24 mouse cellular contexts compared by ENCODE assay signal in genomic region chr5:46232780-46233179, GRCm38 (mm10).
DNase-seq lines count a peak whose midpoint lies in the region; ATAC-seq lines count a peak whose summit lies in the region.
"Had no signal": no experiment of that assay in that cellular context is flagged by ENCODE, and none has a peak within 500 bp of the region (broad histone marks: within the 10 kb centered on the region; RNA-seq: fewer than 3 reads in every experiment).

No protein-coding gene starts in this region.

- H3K4me3 ChIP-seq in forebrain, embryonic 11.5 days (ENCODE audit: low read depth, low read length), result no peak overlapping the region
- H3K4me3 ChIP-seq in forebrain, embryonic 10.5 days, result no peak overlapping the region
- H3K4me3 ChIP-seq in midbrain, embryonic 14.5 days (replicated peaks; ENCODE audit: low read depth, low read length), result no peak overlapping the region
- no peak overlapping the region for H3K4me3 ChIP-seq in midbrain, embryonic 16.5 days (ENCODE audit: low read depth, low read length)
- no peak overlapping the region for H3K4me3 ChIP-seq in forebrain, embryonic 15.5 days
- no peak overlapping the region for H3K4me3 ChIP-seq in heart, embryonic 12.5 days
- H3K4me3 ChIP-seq: embryonic facial prominence, embryonic 15.5 days; erythroblast, embryonic 14.5 days; gastrocnemius, adult 2 months; heart, embryonic 13.5 days; hindbrain, embryonic 15.5 days had no signal

- H3K27me3 ChIP-seq in forebrain, embryonic 11.5 days (ENCODE audit: control insufficient read depth, insufficient read depth, low read length), result no peaks in the 10 kb centered on the region
- H3K27me3 ChIP-seq in forebrain, embryonic 10.5 days (ENCODE audit: poor library complexity, severe bottlenecking), result no peaks in the 10 kb centered on the region
- H3K27me3 ChIP-seq in midbrain, embryonic 14.5 days (ENCODE audit: control insufficient read depth, insufficient read depth, low read length), result no peaks in the 10 kb centered on the region
- H3K27me3 ChIP-seq in midbrain, embryonic 16.5 days (ENCODE audit: control insufficient read depth, insufficient read depth, low read depth, low read length), result no peaks in the 10 kb centered on the region
- no peaks in the 10 kb centered on the region for H3K27me3 ChIP-seq in forebrain, embryonic 15.5 days
- no peaks in the 10 kb centered on the region for H3K27me3 ChIP-seq in heart, embryonic 12.5 days (replicated peaks)
- H3K27me3 ChIP-seq: embryonic facial prominence, embryonic 15.5 days; heart, embryonic 13.5 days; hindbrain, embryonic 15.5 days; Patski had no signal

- no peak for DNase-seq in forebrain, embryonic 11.5 days (ENCODE audit: low spot score)
- no peak for DNase-seq in forebrain, embryonic 10.5 days (ENCODE audit: extremely low spot score, low spot score)
- peak; percentile 4 for DNase-seq in midbrain, embryonic 14.5 days
- DNase-seq in urinary bladder, postnatal 10 days (ENCODE audit: low spot score), result no peak
- DNase-seq: adrenal gland, postnatal 14 days; B cell, adult 2 months; cerebellum, adult 18-20 months; cerebellum, adult 9-11 months; embryo, embryonic 11 days; gastrocnemius, adult 2 months; gastrocnemius, postnatal 25 days; heart, postnatal 36 days had no signal

- peak; percentile 70 for ATAC-seq in forebrain, embryonic 11.5 days (replicated peaks; ENCODE audit: low FRiP score)
- no peak for ATAC-seq in midbrain, embryonic 14.5 days (ENCODE audit: low FRiP score, low TSS enrichment)
- no peak for ATAC-seq in midbrain, embryonic 16.5 days
- ATAC-seq in forebrain, embryonic 15.5 days (replicated peaks), result peak; percentile 71
- ATAC-seq in heart, embryonic 12.5 days (ENCODE audit: insufficient number of reproducible peaks, low FRiP score), result no peak
- ATAC-seq: activated CD4-positive, CD25-positive, alpha-beta regulatory T cell, adult 4 months; CD4-positive, CD25-positive, alpha-beta regulatory T cell, adult 4 months; intestine, embryonic 16.5 days; Patski had no signal

- no peaks in the 10 kb centered on the region for H3K9me3 ChIP-seq in forebrain, embryonic 11.5 days (ENCODE audit: control insufficient read depth, low read length)
- H3K9me3 ChIP-seq in forebrain, embryonic 10.5 days, result no peaks in the 10 kb centered on the region
- H3K9me3 ChIP-seq in midbrain, embryonic 14.5 days (ENCODE audit: control insufficient read depth, low read length), result no peaks in the 10 kb centered on the region
- H3K9me3 ChIP-seq in midbrain, embryonic 16.5 days (replicated peaks; ENCODE audit: control insufficient read depth, low read length, poor library complexity, severe bottlenecking), result no peaks in the 10 kb centered on the region
- H3K9me3 ChIP-seq in forebrain, embryonic 15.5 days, result no peaks in the 10 kb centered on the region
- H3K9me3 ChIP-seq in heart, embryonic 12.5 days (replicated peaks), result no peaks in the 10 kb centered on the region
- H3K9me3 ChIP-seq: embryonic facial prominence, embryonic 15.5 days; G1E; heart, embryonic 13.5 days; hindbrain, embryonic 15.5 days had no signal

- no peak overlapping the region for H3K27ac ChIP-seq in forebrain, embryonic 11.5 days (ENCODE audit: low read depth, low read length)
- H3K27ac ChIP-seq in forebrain, embryonic 10.5 days, result no peak overlapping the region
- H3K27ac ChIP-seq in midbrain, embryonic 14.5 days (replicated peaks; ENCODE audit: low read depth, low read length), result no peak overlapping the region
- no peak overlapping the region for H3K27ac ChIP-seq in midbrain, embryonic 16.5 days (ENCODE audit: low read length)
- H3K27ac ChIP-seq in forebrain, embryonic 15.5 days (replicated peaks), result no peak overlapping the region
- no peak overlapping the region for H3K27ac ChIP-seq in heart, embryonic 12.5 days (ENCODE audit: poor library complexity, severe bottlenecking)
- H3K27ac ChIP-seq: embryonic facial prominence, embryonic 15.5 days; gastrocnemius, adult 2 months; heart, embryonic 13.5 days; hindbrain, embryonic 15.5 days had no signal

- no peaks in the 10 kb centered on the region for H3K36me3 ChIP-seq in forebrain, embryonic 11.5 days (ENCODE audit: control insufficient read depth, insufficient read depth, low read length)
- H3K36me3 ChIP-seq in forebrain, embryonic 10.5 days (replicated peaks), result no peaks in the 10 kb centered on the region
- H3K36me3 ChIP-seq in midbrain, embryonic 14.5 days (ENCODE audit: control insufficient read depth, insufficient read depth, low read length), result no peaks in the 10 kb centered on the region
- no peaks in the 10 kb centered on the region for H3K36me3 ChIP-seq in midbrain, embryonic 16.5 days (ENCODE audit: control insufficient read depth, insufficient read depth, low read length)
- H3K36me3 ChIP-seq in forebrain, embryonic 15.5 days, result no peaks in the 10 kb centered on the region
- no peaks in the 10 kb centered on the region for H3K36me3 ChIP-seq in heart, embryonic 12.5 days
- H3K36me3 ChIP-seq: embryonic facial prominence, embryonic 15.5 days; G1E; heart, embryonic 13.5 days; hindbrain, embryonic 15.5 days had no signal

- H3K4me1 ChIP-seq in forebrain, embryonic 11.5 days (replicated peaks; ENCODE audit: control insufficient read depth, insufficient read depth, low read length), result no peaks in the 10 kb centered on the region
- peaks cover 6% of the 10 kb centered on the region; the same call in 1 of the 2 replicates for H3K4me1 ChIP-seq in forebrain, embryonic 10.5 days
- H3K4me1 ChIP-seq in midbrain, embryonic 14.5 days (ENCODE audit: control insufficient read depth, insufficient read depth, low read length), result peaks cover 6% of the 10 kb centered on the region; the same call in 1 of the 2 replicates
- H3K4me1 ChIP-seq in midbrain, embryonic 16.5 days (ENCODE audit: control insufficient read depth, insufficient read depth, low read length), result peaks cover 7% of the 10 kb centered on the region; the same call in 1 of the 2 replicates
- H3K4me1 ChIP-seq in forebrain, embryonic 15.5 days, result no peaks in the 10 kb centered on the region
- no peaks in the 10 kb centered on the region for H3K4me1 ChIP-seq in heart, embryonic 12.5 days (replicated peaks)
- H3K4me1 ChIP-seq: embryonic facial prominence, embryonic 15.5 days had no signal

- H3K4me2 ChIP-seq in forebrain, embryonic 11.5 days (ENCODE audit: low read depth, low read length, severe bottlenecking), result no peak overlapping the region
- H3K4me2 ChIP-seq in midbrain, embryonic 14.5 days (ENCODE audit: low read length), result no peak overlapping the region
- H3K4me2 ChIP-seq in midbrain, embryonic 16.5 days (ENCODE audit: low read length), result no peak overlapping the region
- no peak overlapping the region for H3K4me2 ChIP-seq in forebrain, embryonic 15.5 days (replicated peaks)
- no peak overlapping the region for H3K4me2 ChIP-seq in heart, embryonic 12.5 days
- H3K4me2 ChIP-seq: embryonic facial prominence, embryonic 15.5 days; heart, embryonic 13.5 days; hindbrain, embryonic 15.5 days had no signal

- H3K9ac ChIP-seq in forebrain, embryonic 11.5 days (ENCODE audit: low read length), result no peak overlapping the region
- H3K9ac ChIP-seq in midbrain, embryonic 14.5 days (replicated peaks; ENCODE audit: low read length), result no peak overlapping the region
- no peak overlapping the region for H3K9ac ChIP-seq in midbrain, embryonic 16.5 days (ENCODE audit: low read depth, low read length)
- H3K9ac ChIP-seq in forebrain, embryonic 15.5 days (replicated peaks), result no peak overlapping the region
- no peak overlapping the region for H3K9ac ChIP-seq in heart, embryonic 12.5 days
- H3K9ac ChIP-seq: embryonic facial prominence, embryonic 15.5 days; heart, embryonic 13.5 days; hindbrain, embryonic 15.5 days had no signal

Comparison
In these comparisons a context has a peak if more than half of its experiments do, and no peak if none do; other contexts are left out.
1. ATAC-seq: peak in forebrain, embryonic 11.5 days (single experiment) and forebrain, embryonic 15.5 days (single experiment); none in midbrain, embryonic 14.5 days (single experiment), midbrain, embryonic 16.5 days (single experiment) and heart, embryonic 12.5 days (single experiment).